Mouse (Mus musculus) cerebellum, adult (tissue): ENCODE results near the gene Ifng.
"Not testable (repeated sequence)": the region's sequence is repeated elsewhere in the genome, so short reads cannot be mapped to it uniquely, and the experiment has no call there.

ENCODE experiments used
- ATAC-seq: cut with Nextera tagmentation; 2 replicates; pipeline ENCODE4 v1.9.2; 2017; ENCODE audit warnings: mild to moderate bottlenecking, moderate library complexity, mixed read lengths; ENCODE audit not compliant: insufficient number of reproducible peaks, low FRiP score, low TSS enrichment

Gene Ifng

DNA sequence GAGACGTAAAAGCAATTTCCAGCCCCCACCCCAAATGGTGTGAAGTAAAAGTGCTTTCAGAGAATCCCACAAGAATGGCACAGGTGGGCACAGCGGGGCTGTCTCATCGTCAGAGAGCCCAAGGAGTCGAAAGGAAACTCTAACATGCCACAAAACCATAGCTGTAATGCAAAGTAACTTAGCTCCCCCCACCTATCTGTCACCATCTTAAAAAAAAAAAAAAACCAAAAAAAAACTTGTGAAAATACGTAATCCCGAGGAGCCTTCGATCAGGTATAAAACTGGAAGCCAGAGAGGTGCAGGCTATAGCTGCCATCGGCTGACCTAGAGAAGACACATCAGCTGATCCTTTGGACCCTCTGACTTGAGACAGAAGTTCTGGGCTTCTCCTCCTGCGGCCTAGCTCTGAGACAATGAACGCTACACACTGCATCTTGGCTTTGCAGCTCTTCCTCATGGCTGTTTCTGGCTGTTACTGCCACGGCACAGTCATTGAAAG, at the start of gene Ifng:
TSS of gene Ifng (plus strand) at position 305 of the 499 bp plus-strand sequence.
- ATAC-seq, result no peak

DNA sequence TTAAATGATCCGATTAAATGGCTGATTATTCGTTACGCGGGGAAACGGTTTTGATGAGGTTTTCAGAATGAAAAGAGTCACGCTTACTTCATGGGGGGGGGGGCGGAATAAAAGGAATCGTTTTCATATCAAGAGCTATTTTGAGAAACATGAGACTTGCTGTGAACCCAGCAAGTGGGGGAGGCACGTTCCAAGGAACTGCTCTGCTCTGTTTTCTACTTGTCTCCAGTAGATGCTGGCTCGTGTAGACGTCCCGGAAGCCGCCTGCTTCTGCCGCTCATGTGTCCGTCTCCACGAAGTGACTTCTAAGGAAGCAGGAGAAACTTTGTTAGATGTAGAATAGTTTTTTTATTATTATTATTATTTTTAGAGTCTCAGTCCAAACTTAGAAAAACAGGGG, 40.9 kb upstream of the Ifng start:
- no peak for ATAC-seq

DNA sequence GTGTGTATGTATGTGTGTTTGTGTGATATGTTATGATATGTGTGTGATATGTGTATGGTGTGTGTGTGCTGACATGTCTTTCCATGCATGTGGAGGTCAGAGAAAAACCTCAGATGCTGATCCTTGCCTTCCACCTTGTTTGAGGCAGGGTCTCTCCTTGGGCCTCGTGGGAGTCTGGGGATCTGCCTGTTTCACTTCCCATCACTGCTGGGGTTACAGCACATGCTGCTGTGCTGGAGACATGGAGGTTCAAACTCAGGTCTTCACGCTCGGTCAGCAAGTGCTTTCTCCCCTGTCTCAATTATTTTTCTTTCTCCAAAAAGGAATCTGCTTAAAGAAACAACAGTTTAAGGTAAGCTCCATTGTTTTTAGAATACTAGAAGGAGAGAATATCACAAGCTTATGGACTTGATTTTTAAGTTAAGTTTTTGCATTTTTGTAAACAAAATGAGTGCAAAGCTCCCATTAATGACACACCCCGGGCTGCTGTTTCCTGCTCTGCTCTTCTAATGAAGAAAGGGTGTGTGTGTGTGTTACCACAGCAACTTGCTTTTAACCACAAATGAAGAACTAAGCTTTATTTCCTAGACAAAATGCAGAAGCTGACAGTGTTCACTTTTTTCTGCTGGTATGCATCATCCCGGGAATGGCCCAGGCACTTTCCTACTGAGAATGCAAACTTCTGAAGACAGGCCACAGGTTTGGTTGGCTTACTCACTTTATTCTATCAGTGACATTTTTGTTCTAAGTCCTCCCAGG, 34.2 kb upstream of the Ifng start:
- ATAC-seq, result no peak

DNA sequence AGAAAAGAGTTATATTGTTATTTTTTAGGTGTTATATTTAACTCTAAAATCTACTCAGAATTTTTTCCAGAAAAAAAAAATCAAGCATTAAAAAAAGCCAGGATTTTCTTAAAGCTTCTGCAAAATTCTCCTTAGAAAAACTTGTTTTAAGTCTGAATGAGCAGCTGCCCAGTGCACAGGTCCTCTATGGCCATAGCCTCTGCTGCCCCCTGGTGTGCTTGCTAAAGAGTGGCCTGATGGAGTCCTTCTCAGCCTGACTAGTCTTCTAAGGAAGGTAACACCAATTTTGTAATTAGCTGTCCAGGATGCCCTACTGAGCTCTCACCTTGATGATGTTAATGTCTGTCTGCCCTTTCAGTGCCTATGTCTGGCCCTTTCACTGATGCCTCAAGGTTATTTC, 29.5 kb upstream of the Ifng start:
- no peak for ATAC-seq

DNA sequence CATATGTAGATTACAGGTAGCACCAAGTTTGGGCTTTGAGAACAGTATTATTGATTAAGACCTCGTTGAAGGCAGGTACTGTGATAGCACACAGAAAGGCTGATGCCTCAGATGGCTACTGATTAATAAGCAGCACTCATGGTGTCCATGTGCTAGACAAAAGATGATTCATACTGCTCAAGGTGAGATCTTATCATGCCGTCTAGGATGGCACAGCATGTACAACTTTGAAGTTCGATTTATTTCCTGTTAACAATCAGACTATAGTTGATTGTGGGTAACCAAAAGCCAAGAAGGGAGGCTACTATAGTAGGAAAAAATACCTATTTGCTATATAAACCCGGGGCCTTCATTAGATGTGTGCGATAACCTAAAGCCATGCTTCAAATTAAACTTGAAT, 28.1 kb upstream of the Ifng start:
- no peak for ATAC-seq

- no peak for ATAC-seq
Measured at GRCm38 (mm10) chr10:118419000-118419425, 21.8 kb upstream of the Ifng start.

- ATAC-seq, result no peak
Measured at GRCm38 (mm10) chr10:118420896-118421295, 19.9 kb upstream of the Ifng start.

DNA sequence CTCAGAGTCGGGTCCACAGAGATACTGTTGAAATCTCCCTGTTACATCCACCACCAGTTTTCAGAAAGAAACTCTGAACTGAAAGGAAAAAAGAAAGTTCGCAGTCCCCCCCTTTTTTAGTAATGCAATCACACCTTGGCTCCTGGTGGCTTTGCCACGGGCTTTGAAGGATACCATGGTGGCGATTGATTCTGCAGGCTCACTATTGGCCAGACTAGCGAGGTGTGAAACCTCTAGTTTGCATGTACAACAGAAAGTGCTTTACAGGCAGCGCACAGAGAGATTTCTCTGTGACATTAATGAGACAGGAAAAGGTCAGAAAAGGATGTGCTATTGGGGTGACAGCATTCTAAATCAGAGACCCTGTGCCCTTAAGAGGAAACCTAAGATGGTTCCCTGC, 5.3 kb upstream of the Ifng start:
- no peak for ATAC-seq

- ATAC-seq, result no peak
Measured at GRCm38 (mm10) chr10:118441898-118442297, 1.1 kb downstream of the Ifng start.

- ATAC-seq, result no peak
Measured at GRCm38 (mm10) chr10:118442999-118443398, 2.2 kb downstream of the Ifng start.

DNA sequence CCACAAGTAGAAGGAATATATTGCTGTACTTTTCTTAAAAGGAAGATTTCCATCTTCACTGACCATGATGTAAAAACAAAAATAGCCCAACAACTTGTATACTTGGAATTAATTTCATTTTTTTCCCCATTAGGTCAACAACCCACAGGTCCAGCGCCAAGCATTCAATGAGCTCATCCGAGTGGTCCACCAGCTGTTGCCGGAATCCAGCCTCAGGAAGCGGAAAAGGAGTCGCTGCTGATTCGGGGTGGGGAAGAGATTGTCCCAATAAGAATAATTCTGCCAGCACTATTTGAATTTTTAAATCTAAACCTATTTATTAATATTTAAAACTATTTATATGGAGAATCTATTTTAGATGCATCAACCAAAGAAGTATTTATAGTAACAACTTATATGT, 4.2 kb downstream of the Ifng start:
- no peak for ATAC-seq

- no peak for ATAC-seq
Measured at GRCm38 (mm10) chr10:118445502-118445901, 4.7 kb downstream of the Ifng start.

- ATAC-seq, result no peak
Measured at GRCm38 (mm10) chr10:118445978-118446377, 5.1 kb downstream of the Ifng start.

DNA sequence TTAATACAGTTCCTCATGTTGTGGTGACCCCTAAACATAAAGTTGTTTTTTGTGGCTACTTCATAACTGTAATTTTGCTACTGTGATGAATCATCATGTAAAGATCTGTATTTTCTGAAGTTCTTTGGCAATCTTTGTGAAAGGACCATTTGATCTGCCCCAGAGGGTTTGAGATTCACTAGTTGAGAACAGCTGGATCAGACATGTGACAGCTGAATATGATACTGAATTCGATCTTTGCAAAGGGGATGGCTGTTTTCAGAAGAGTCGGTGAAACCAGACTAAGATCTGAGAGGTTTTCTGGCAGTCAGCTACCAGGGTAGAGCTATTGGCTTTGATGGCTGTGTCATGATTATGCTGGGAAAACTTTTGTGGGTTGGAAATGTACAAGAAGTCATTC, 10.9 kb downstream of the Ifng start:
- no peak for ATAC-seq

GRCm38 (mm10) chr10:118458729-118459128, 17.9 kb downstream of the Ifng start:
- ATAC-seq, result no peak

GRCm38 (mm10) chr10:118461126-118461767, 20.4 kb downstream of the Ifng start:
- ATAC-seq, result no peak

DNA sequence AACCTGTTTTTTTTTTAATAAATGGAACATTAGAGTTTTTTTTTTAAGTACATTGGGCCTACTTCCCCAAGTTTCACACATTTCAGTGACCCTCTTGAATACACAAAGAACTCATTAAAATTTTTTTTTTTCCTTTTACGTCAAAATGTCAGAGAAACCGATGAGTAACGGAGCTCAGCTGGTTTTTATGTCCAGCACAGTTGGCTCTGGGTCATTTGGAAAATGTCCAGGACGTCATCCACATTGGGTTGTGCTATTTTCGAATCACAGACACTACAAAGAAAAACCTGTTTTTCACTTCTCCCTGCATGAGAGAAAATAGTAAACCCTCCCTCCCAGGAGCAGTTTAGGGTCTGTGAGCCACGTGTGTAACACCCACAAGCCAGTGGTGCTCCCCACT, 25.6 kb downstream of the Ifng start:
- no peak for ATAC-seq

DNA sequence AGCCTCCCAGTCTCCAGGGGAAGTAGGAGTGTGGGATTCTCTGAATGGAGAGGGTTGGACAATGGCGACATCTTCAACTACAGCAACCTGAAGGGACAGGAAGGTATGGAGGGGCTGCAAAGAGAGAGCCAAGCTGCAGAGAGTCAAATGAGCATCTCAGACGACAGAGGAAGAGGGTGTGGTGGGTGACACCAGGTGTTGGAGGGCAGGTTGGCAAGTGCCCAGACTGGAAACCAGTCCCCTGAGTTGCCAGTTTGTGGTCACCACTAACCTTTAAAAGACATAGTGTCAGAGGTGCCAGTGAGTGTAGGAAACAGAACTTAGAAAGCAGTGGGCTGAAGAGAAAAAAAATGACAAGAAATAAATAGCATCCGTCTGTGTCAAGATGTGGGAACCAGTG, 28.2 kb downstream of the Ifng start:
- ATAC-seq, result no peak

DNA sequence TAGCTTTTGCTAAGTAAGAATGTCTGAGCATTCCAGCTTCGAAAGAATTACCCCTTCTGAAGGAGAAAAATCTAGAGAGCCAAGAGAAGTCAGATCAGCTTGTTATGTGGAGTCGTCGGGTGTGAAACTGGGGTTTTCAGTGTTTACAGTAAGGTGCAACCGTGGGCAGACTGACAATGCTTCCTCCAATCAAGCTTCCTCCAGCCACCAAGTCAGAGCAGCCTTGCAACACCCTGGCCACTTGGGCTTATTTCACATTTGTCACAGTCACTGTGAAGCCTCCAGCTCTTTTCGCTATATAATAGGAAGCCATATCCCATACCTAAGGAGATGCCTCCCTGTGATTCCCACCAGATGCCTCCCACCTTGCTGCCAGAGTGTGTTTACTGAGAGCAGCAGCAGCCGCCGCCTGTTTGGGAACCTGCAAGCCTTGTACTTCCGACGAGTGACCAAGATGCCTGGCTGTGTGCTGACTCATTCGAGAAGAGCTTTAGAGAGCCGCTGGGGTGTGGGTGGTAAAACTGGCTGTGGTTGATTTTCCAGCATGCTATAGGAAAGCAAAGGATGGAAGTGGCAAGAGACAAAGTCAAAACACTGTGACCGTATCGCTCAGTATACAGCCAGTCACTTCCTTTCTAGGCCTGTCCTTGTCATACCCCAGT, 29.6 kb downstream of the Ifng start:
- ATAC-seq, result no peak

- ATAC-seq, result not testable (repeated sequence)
Measured at GRCm38 (mm10) chr10:118472846-118473245, 32.0 kb downstream of the Ifng start.

DNA sequence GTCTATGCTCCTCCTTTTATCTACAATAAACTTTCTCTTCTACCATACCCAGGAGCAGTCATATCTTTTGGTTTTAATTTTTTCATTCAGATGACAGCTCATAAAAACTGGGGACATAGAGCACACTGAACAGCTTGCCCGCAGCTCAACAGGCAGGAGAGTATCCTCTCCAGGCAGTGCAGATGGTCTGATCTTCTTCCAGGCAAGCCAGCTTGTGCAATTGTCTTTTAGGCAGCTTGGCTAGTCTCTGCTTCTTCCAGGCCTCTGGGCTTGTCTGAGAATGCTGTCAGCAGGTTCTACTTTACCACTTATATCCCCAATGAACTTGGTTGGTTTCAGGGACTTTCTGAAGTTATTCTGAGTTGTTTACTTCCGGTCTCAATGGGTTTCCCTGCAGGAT, 35.9 kb downstream of the Ifng start:
- ATAC-seq, result no peak
